Mouse (Mus musculus): Measurements from ENCODE around the gene Pcyt2. TPM values are rescaled to one million over a fixed set of nuclear protein-coding genes. Genes with fewer than 3 reads are reported as not detected.
A peak's percentile ranks its signal among the peaks of the same experiment; 100 is the strongest.

Pcyt2 gene
- total and polyA plus RNA-seq, 2 experiments, result 494 to 1,652 TPM

GRCm38 (mm10) chr11:120631726-120632448 lies 14.2 kb upstream of the Pcyt2 start:
- WGBS, result 6% methylated on average over 4 of the region's 4 CpGs
- Histone ChIP-seq H3K36me3 (ENCODE audit: control insufficient read depth, insufficient read depth, low read length) (no peaks in the 10 kb centered on the region), H3K79me2 (ENCODE audit: control insufficient read depth, insufficient read depth, low read length) (peaks cover 7% of the 10 kb centered on the region; the same call in 1 of the 2 replicates), H3K4me1 (ENCODE audit: control insufficient read depth, insufficient read depth, low read length) (peaks cover 31% of the 10 kb centered on the region), H3K27ac (replicated peaks; ENCODE audit: insufficient read depth, low read depth, low read length) (peak overlapping the region; percentile 90), H3K4me3 (ENCODE audit: insufficient read depth, low read depth, low read length) (peak overlapping the region; percentile 84), H3K27me3 (ENCODE audit: control insufficient read depth, insufficient read depth, low read length) (no peaks in the 10 kb centered on the region), H3K9ac (ENCODE audit: low read depth, low read length) (peak overlapping the region; percentile 98)
- TF ChIP-seq CTCF (IDR thresholded peaks at IDR 0.05; ENCODE audit: low read depth, low read length) (no peak), POLR2A (IDR thresholded peaks at IDR 0.05; ENCODE audit: extremely low read depth, insufficient read depth, low read length) (no peak)
- peak; percentile 41 for DNase-seq (ENCODE audit: extremely low read depth, low read depth, low spot score)

GRCm38 (mm10) chr11:120630881-120631725 lies 13.4 kb upstream of the Pcyt2 start:
- 2% methylated on average over 7 of the region's 7 CpGs for WGBS
- Histone ChIP-seq H3K4me3 (ENCODE audit: insufficient read depth, low read depth, low read length) (peak overlapping the region; percentile 84), H3K4me1 (ENCODE audit: control insufficient read depth, insufficient read depth, low read length) (peaks cover 32% of the 10 kb centered on the region), H3K27ac (replicated peaks; ENCODE audit: insufficient read depth, low read depth, low read length) (peak overlapping the region; percentile 90), H3K27me3 (ENCODE audit: control insufficient read depth, insufficient read depth, low read length) (no peaks in the 10 kb centered on the region), H3K9ac (ENCODE audit: low read depth, low read length) (peak overlapping the region; percentile 98), H3K36me3 (ENCODE audit: control insufficient read depth, insufficient read depth, low read length) (no peaks in the 10 kb centered on the region), H3K79me2 (ENCODE audit: control insufficient read depth, insufficient read depth, low read length) (peaks cover 7% of the 10 kb centered on the region; the same call in 1 of the 2 replicates)
- peak; percentile 85 for DNase-seq (ENCODE audit: extremely low read depth, low read depth, low spot score)
- TF ChIP-seq POLR2A (IDR thresholded peaks at IDR 0.05; ENCODE audit: extremely low read depth, insufficient read depth, low read length) (no peak), CTCF (IDR thresholded peaks at IDR 0.05; ENCODE audit: low read depth, low read length) (no peak)

DNA sequence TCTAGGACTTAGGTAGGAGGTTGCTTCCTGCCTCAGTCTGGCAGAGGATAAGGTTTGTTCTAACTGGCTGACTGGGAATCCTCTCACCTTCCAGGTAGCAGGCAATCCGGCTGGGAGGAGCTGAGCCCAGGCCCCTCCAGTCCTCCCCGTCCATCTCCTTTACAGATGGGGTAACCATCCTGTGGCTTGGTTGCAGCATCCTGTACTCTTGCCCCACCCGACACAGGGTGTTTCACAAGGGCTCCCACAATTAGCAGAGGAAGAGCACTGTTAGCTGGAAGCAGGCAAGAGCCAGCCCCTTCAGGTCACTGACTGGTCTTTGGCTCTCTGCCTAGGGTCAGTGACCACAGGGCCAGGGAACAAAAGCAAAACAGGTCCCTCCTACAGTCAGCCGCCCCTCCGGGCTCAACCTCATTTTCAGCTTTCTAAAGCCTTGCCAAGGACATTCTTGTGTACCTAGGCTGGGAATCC lies 12.7 kb upstream of the Pcyt2 start:
- Histone ChIP-seq H3K4me1 (ENCODE audit: control insufficient read depth, insufficient read depth, low read length) (peaks cover 35% of the 10 kb centered on the region), H3K27me3 (ENCODE audit: control insufficient read depth, insufficient read depth, low read length) (no peaks in the 10 kb centered on the region), H3K27ac (replicated peaks; ENCODE audit: insufficient read depth, low read depth, low read length) (peak overlapping the region; percentile 90), H3K36me3 (ENCODE audit: control insufficient read depth, insufficient read depth, low read length) (no peaks in the 10 kb centered on the region), H3K79me2 (ENCODE audit: control insufficient read depth, insufficient read depth, low read length) (peaks cover 7% of the 10 kb centered on the region; the same call in 1 of the 2 replicates), H3K4me3 (ENCODE audit: insufficient read depth, low read depth, low read length) (peak overlapping the region; percentile 64), H3K9ac (ENCODE audit: low read depth, low read length) (peak overlapping the region; percentile 80)
- peak; percentile 98 for DNase-seq (ENCODE audit: extremely low read depth, low read depth, low spot score)
- 3% methylated on average over 5 of the region's 5 CpGs for WGBS
- no peak for TF ChIP-seq CTCF (IDR thresholded peaks at IDR 0.05; ENCODE audit: low read depth, low read length)
- 0 out of 2 replicates have a peak, but pooled peaks have one; percentile 26 for TF ChIP-seq POLR2A (IDR thresholded peaks at IDR 0.05; ENCODE audit: extremely low read depth, insufficient read depth, low read length)

- Histone ChIP-seq H3K36me3 (ENCODE audit: control insufficient read depth, insufficient read depth, low read length) (no peaks in the 10 kb centered on the region), H3K9ac (ENCODE audit: low read depth, low read length) (peak overlapping the region; percentile 80), H3K79me2 (ENCODE audit: control insufficient read depth, insufficient read depth, low read length) (peaks cover 7% of the 10 kb centered on the region; the same call in 1 of the 2 replicates), H3K27me3 (ENCODE audit: control insufficient read depth, insufficient read depth, low read length) (no peaks in the 10 kb centered on the region), H3K4me3 (ENCODE audit: insufficient read depth, low read depth, low read length) (peak overlapping the region; percentile 64), H3K27ac (replicated peaks; ENCODE audit: insufficient read depth, low read depth, low read length) (peak overlapping the region; percentile 90), H3K4me1 (ENCODE audit: control insufficient read depth, insufficient read depth, low read length) (peaks cover 39% of the 10 kb centered on the region)
- TF ChIP-seq POLR2A (IDR thresholded peaks at IDR 0.05; ENCODE audit: extremely low read depth, insufficient read depth, low read length) (no peak), CTCF (IDR thresholded peaks at IDR 0.05; ENCODE audit: low read depth, low read length) (no peak)
- peak; percentile 86 for DNase-seq (ENCODE audit: extremely low read depth, low read depth, low spot score)
- WGBS, result 0% methylated on average over 7 of the region's 7 CpGs
Observed at GRCm38 (mm10) chr11:120629911-120630310, 12.2 kb upstream of the Pcyt2 start.

- peaks cover 39% of the 10 kb centered on the region for H3K4me1 ChIP-seq (ENCODE audit: control insufficient read depth, insufficient read depth, low read length)
- H3K79me2 ChIP-seq (ENCODE audit: control insufficient read depth, insufficient read depth, low read length), result peaks cover 7% of the 10 kb centered on the region; the same call in 1 of the 2 replicates
- no peaks in the 10 kb centered on the region for H3K27me3 ChIP-seq (ENCODE audit: control insufficient read depth, insufficient read depth, low read length)
- DNase-seq (ENCODE audit: extremely low read depth, low read depth, low spot score), result peak; percentile 91
- H3K36me3 ChIP-seq (ENCODE audit: control insufficient read depth, insufficient read depth, low read length), result no peaks in the 10 kb centered on the region
- H3K4me3 ChIP-seq (ENCODE audit: insufficient read depth, low read depth, low read length), result peak overlapping the region; percentile 64
- WGBS, result 10% methylated on average over 23 of the region's 23 CpGs
- TF ChIP-seq POLR2A (IDR thresholded peaks at IDR 0.05; ENCODE audit: extremely low read depth, insufficient read depth, low read length) (peak; percentile 86), CTCF (IDR thresholded peaks at IDR 0.05; ENCODE audit: low read depth, low read length) (no peak)
- H3K9ac ChIP-seq (ENCODE audit: low read depth, low read length), result peak overlapping the region; percentile 80
- H3K27ac ChIP-seq (replicated peaks; ENCODE audit: insufficient read depth, low read depth, low read length), result peak overlapping the region; percentile 90
Observed at GRCm38 (mm10) chr11:120629341-120629730, 11.6 kb upstream of the Pcyt2 start.
